Mouse (Mus musculus) hindbrain, embryonic 10.5 days (tissue): ENCODE measurements around the gene Tubgcp2. TPM values are rescaled to one million over a fixed set of nuclear protein-coding genes. Genes with fewer than 3 reads are reported as not detected.

Source experiments
- DNase-seq: peaks from one replicate; pipeline ENCODE4 v3.0.0-alpha.2; 2017; ENCODE audit warnings: low spot score
- H3K27ac ChIP-seq: fragments of 300-500 bp; sonication (generic); 2 replicates; pipeline ENCODE4 v1.5.1; 2016; ENCODE audit warnings: mild to moderate bottlenecking, moderate library complexity
- H3K27me3 ChIP-seq: fragments of 300-500 bp; sonication (generic); 2 replicates; pipeline ENCODE4 v1.6.1; 2016; ENCODE audit warnings: mild to moderate bottlenecking; ENCODE audit not compliant: poor library complexity, insufficient read depth, severe bottlenecking
- H3K36me3 ChIP-seq: fragments of 300-500 bp; sonication (generic); 2 replicates; pipeline ENCODE4 v1.6.1; 2016; ENCODE audit warnings: mild to moderate bottlenecking, moderate library complexity
- H3K4me1 ChIP-seq: fragments of 300-500 bp; sonication (generic); replicated peaks from 2 replicates; pipeline ENCODE4 v1.6.1; 2016; ENCODE audit warnings: mild to moderate bottlenecking
- H3K4me3 ChIP-seq: fragments of 300-500 bp; sonication (generic); 2 replicates; pipeline ENCODE4 v1.5.1; 2016; ENCODE audit warnings: mild to moderate bottlenecking, moderate library complexity
- H3K9me3 ChIP-seq: fragments of 300-500 bp; sonication (generic); 2 replicates; pipeline ENCODE4 v1.6.1; 2016; ENCODE audit warnings: mild to moderate bottlenecking, moderate library complexity
- WGBS: fragments of 180-500 bp; shearing (Covaris S2); methylation state at CpG from one replicate; pipeline ENCODE4 v1.1.7; 2016; 5-methylcytosine and 5-hydroxymethylcytosine counted together
- polyA plus RNA-seq: library from polyadenylated mRNA; unstranded; fragments of >200 nt; fragmentation: Nextera tagmentation; extraction: Ambion mirVana; gene quantifications from 2 replicates; pipeline ENCODE4 v1.2.1, GENCODE M21; 2016

Tubgcp2 gene
- polyA plus RNA-seq, 1 experiment from 2014 or later, result 82.2 TPM

DNA sequence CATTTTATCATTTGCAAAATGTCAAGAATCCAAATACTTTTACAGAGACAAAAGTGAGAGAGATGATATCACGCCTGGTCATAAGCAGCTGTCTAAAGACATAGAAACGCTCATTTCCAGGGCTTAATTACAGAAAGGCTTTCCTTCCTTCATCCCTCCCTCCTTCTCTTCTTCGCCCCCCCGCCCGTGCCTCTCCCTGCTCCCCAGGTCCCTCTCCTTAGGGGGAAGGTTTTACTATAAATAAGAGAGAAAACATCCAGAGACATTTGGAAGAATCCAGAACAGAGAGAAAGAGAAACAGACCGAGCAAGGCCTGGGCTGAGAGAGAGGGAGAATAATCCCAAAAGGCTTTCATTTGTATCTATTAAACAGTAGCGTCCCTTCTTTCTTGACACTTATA is 1.0 kb downstream of the Tubgcp2 start:
- H3K27ac ChIP-seq, result peak overlapping the region; percentile 96
- 27% methylated on average over 7 of the region's 7 CpGs for WGBS
- peaks cover 26% of the 10 kb centered on the region for H3K4me1 ChIP-seq
- no peak for DNase-seq
- peak overlapping the region; percentile 83 for H3K4me3 ChIP-seq
- peaks cover 64% of the 10 kb centered on the region for H3K36me3 ChIP-seq
- no peaks in the 10 kb centered on the region for H3K27me3 ChIP-seq
- no peaks in the 10 kb centered on the region for H3K9me3 ChIP-seq

- Histone ChIP-seq H3K4me1 (peaks cover 26% of the 10 kb centered on the region), H3K27ac (no peak overlapping the region), H3K9me3 (no peaks in the 10 kb centered on the region), H3K4me3 (no peak overlapping the region), H3K36me3 (peaks cover 65% of the 10 kb centered on the region), H3K27me3 (no peaks in the 10 kb centered on the region)
- DNase-seq, result no peak
- WGBS, result 96% methylated on average over 9 of the region's 9 CpGs
Observed at GRCm38 (mm10) chr7:140033386-140033785, 3.1 kb downstream of the Tubgcp2 start.

GRCm38 (mm10) chr7:140032366-140032765 is 4.1 kb downstream of the Tubgcp2 start:
- H3K36me3 ChIP-seq, result peaks cover 70% of the 10 kb centered on the region
- WGBS, result 95% methylated on average over 10 of the region's 10 CpGs
- H3K27ac ChIP-seq, result no peak overlapping the region
- no peaks in the 10 kb centered on the region for H3K27me3 ChIP-seq
- H3K4me3 ChIP-seq, result no peak overlapping the region
- H3K4me1 ChIP-seq, result peaks cover 24% of the 10 kb centered on the region
- DNase-seq, result no peak
- peaks cover 3% of the 10 kb centered on the region; the same call in 1 of the 2 replicates for H3K9me3 ChIP-seq

DNA sequence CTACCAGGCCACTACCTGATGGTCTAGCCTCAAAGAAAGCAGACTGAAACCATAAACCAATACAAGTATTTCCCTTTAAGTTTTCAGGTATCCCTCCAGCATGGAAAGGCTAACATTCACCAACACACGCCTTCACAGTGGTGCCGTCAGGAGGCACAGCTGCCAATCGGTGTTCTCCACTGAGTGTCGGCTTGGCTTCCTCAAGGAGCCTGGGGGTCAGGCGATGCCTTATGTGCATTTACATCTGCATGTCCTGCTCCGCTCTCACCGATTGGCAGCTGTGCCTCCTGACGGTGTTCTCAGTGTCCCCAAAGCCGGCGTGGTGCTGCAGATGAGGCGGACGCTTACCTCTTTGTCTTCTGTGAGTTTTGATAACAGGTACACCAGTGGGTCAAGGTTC is 4.7 kb downstream of the Tubgcp2 start:
- Histone ChIP-seq H3K4me3 (no peak overlapping the region), H3K4me1 (peaks cover 18% of the 10 kb centered on the region), H3K27ac (no peak overlapping the region), H3K36me3 (peaks cover 70% of the 10 kb centered on the region), H3K9me3 (peaks cover 3% of the 10 kb centered on the region; the same call in 1 of the 2 replicates), H3K27me3 (no peaks in the 10 kb centered on the region)
- no peak for DNase-seq
- 93% methylated on average over 12 of the region's 12 CpGs for WGBS

DNA sequence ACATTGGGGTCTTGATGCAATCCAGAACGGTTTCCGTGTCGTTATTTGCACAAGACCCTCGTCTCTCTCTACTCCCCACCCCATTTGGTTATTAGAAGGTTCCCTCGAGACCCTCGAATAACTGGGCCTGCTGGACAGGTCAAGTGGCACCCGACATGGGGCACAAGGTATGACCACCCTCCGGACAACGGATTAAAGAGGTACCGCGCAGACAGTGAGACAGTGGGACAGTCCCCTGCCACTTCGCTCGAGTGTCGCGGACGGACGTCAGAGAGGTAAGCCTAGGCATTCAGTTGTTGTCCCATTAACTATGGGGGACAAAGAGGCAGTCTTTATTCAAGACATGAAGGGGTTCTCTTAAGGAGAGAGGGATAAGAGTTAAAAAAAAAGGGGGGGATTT is 25.1 kb downstream of the Tubgcp2 start:
- H3K4me1 ChIP-seq, result no peaks in the 10 kb centered on the region
- no peak for DNase-seq
- H3K9me3 ChIP-seq, result peaks cover 7% of the 10 kb centered on the region; the same call in 1 of the 2 replicates
- no peak overlapping the region for H3K27ac ChIP-seq
- no peak overlapping the region for H3K4me3 ChIP-seq
- H3K27me3 ChIP-seq, result no peaks in the 10 kb centered on the region
- H3K36me3 ChIP-seq, result peaks cover 57% of the 10 kb centered on the region
- 97% methylated on average over 17 of the region's 17 CpGs for WGBS

DNA sequence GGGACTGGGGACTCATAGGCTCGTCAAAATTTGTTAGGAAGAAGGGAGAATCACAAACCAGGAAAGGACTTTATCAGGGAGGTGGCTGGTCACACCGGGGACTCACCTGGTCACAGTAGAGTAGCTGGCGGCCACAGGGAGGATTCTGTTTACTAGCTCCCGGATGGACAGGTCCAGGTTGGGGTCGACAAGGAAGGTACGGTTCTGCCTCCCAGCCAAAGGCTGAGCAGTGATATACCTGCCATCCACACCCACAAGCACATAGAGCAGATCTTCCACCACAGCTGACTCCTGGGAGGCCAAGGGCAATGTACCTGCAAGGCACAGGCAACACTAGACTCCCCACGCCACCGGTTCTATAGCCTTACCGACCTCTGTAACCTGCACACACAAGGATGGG is 28.7 kb downstream of the Tubgcp2 start:
- 96% methylated on average over 9 of the region's 9 CpGs for WGBS
- no peak for DNase-seq
- Histone ChIP-seq H3K4me3 (no peak overlapping the region), H3K4me1 (no peaks in the 10 kb centered on the region), H3K27me3 (no peaks in the 10 kb centered on the region), H3K9me3 (no peaks in the 10 kb centered on the region), H3K36me3 (peaks cover 83% of the 10 kb centered on the region), H3K27ac (no peak overlapping the region)

DNA sequence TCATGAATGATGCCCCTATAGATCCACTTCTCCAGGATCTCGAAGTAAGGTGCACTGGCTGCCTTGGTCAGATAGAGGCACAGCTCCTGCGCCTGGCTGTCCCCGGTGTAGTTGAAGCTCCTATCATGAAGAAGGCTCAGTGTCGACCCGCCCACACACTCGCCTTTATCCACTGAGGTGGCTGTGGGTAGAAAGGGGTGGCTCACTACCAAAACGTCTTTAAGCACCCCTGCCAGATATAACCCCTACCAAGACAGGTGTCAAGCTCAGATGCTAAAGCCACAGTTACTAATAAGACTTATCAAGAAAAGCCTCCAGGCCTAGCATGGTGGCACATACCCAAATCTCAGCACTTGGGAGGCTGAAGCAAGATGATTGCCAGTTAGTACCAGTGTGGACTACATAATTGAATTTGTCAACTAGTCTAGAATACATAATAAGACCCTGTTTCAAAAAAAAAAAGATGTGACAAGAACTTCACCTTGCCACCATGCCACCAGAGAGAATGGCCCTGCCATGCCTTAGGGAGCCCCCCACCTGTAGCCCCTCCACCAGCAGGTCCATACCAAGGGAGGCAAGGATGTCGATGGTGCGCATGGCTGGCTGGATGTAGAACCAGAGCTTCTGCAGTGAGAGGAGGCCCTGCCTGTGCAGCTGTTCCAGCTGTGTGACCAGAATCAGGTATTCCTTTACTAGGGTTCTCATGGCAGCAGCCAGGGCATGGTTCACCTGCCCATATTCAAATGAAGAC is 29.4 kb downstream of the Tubgcp2 start:
- Histone ChIP-seq H3K4me1 (no peaks in the 10 kb centered on the region), H3K27me3 (no peaks in the 10 kb centered on the region), H3K9me3 (no peaks in the 10 kb centered on the region), H3K27ac (no peak overlapping the region), H3K4me3 (no peak overlapping the region), H3K36me3 (peaks cover 90% of the 10 kb centered on the region)
- DNase-seq, result no peak
- 94% methylated on average over 9 of the region's 9 CpGs for WGBS

DNA sequence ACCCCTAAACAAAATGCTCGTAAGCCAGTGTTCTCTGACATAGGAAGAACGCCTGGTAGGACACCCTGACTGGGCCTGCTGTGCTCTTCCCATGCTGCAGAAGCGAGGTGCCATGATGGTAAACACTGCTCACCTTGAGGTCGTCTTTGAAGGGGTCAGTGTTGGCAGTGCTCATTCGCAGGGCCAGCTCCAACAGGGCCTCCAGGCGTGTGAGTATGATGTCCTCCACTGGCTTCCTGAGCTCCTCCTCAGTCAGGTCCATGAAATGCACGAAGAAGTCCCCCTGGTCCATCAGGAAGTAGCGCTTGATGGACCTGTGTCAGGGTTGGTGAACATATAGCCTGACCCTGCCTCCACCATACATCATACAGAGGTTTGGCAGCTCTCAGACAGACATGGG is 31.8 kb downstream of the Tubgcp2 start:
- WGBS, result 92% methylated on average over 8 of the region's 8 CpGs
- Histone ChIP-seq H3K27me3 (no peaks in the 10 kb centered on the region), H3K4me3 (no peak overlapping the region), H3K27ac (no peak overlapping the region), H3K36me3 (peaks cover 94% of the 10 kb centered on the region), H3K4me1 (no peaks in the 10 kb centered on the region), H3K9me3 (no peaks in the 10 kb centered on the region)
- DNase-seq, result no peak

DNA sequence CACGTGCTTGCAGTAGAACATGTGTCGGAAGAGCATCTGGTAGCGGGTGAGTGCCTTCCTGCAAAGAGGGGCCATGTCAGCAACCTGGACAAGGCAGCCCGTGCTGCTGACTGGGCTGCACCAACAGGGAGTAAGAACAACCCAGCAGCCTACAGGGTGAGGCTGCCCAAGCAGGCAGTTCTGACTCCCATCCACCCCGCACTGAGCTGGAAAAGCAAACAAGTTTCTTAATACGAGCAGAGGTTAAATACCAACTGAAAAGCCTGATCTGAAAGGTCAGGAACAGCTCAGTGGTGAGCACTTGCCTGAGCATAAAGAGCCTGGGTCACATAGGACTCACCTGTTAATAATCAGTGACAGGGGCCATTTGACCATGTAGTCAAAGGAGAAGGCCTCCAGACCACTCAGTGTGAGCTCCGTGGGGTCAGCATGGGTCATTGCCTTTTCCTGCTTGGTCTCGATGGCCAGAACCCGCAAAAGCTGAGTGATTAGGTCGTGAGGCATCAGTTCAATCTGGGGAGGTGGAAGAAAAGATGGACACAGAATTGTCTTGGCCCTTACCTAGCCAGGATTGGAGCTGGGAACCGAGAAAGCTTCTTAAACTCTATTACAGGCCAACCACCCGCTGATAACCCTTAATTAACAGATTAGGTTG is 35.3 kb downstream of the Tubgcp2 start:
- no peak for DNase-seq
- peaks cover 100% of the 10 kb centered on the region for H3K36me3 ChIP-seq
- no peaks in the 10 kb centered on the region for H3K4me1 ChIP-seq
- no peak overlapping the region for H3K27ac ChIP-seq
- 54% methylated on average over 12 of the region's 12 CpGs for WGBS
- no peak overlapping the region for H3K4me3 ChIP-seq
- no peaks in the 10 kb centered on the region for H3K27me3 ChIP-seq
- H3K9me3 ChIP-seq, result no peaks in the 10 kb centered on the region

- Histone ChIP-seq H3K9me3 (no peaks in the 10 kb centered on the region), H3K36me3 (peaks cover 97% of the 10 kb centered on the region), H3K4me1 (no peaks in the 10 kb centered on the region), H3K4me3 (no peak overlapping the region), H3K27ac (no peak overlapping the region), H3K27me3 (no peaks in the 10 kb centered on the region)
- WGBS, result 96% methylated on average over 13 of the region's 13 CpGs
- DNase-seq, result no peak
Observed at GRCm38 (mm10) chr7:139998691-139999350, 37.6 kb downstream of the Tubgcp2 start.

- H3K27me3 ChIP-seq, result no peaks in the 10 kb centered on the region
- H3K9me3 ChIP-seq, result no peaks in the 10 kb centered on the region
- no peak overlapping the region for H3K4me3 ChIP-seq
- DNase-seq, result peak; percentile 56
- peaks cover 59% of the 10 kb centered on the region for H3K36me3 ChIP-seq
- H3K4me1 ChIP-seq, result no peaks in the 10 kb centered on the region
- WGBS, result 29% methylated on average over 3 of the region's 3 CpGs
- H3K27ac ChIP-seq, result no peak overlapping the region
Observed at GRCm38 (mm10) chr7:139994676-139995075, 41.8 kb downstream of the Tubgcp2 start.

- H3K4me3 ChIP-seq, result no peak overlapping the region
- no peak overlapping the region for H3K27ac ChIP-seq
- H3K27me3 ChIP-seq, result no peaks in the 10 kb centered on the region
- WGBS, result 84% methylated on average over 4 of the region's 4 CpGs
- H3K9me3 ChIP-seq, result no peaks in the 10 kb centered on the region
- DNase-seq, result no peak
- no peaks in the 10 kb centered on the region for H3K4me1 ChIP-seq
- peaks cover 54% of the 10 kb centered on the region for H3K36me3 ChIP-seq
Observed at GRCm38 (mm10) chr7:139994202-139994601, 42.3 kb downstream of the Tubgcp2 start.

GRCm38 (mm10) chr7:139993532-139993931 is 42.9 kb downstream of the Tubgcp2 start:
- H3K4me3 ChIP-seq, result no peak overlapping the region
- H3K9me3 ChIP-seq, result no peaks in the 10 kb centered on the region
- H3K36me3 ChIP-seq, result peaks cover 48% of the 10 kb centered on the region
- WGBS, result 88% methylated on average over 6 of the region's 6 CpGs
- H3K4me1 ChIP-seq, result no peaks in the 10 kb centered on the region
- H3K27me3 ChIP-seq, result no peaks in the 10 kb centered on the region
- no peak overlapping the region for H3K27ac ChIP-seq
- no peak for DNase-seq
